Mouse (Mus musculus) intestine, embryonic 16.5 days (tissue): ENCODE results near the gene Pex11g. TPM values are rescaled to one million over a fixed set of nuclear protein-coding genes. Genes with fewer than 3 reads are reported as not detected.

Experiments
- ATAC-seq: fragments of 200-750 bp; cut with Nextera tagmentation; 2 replicates; pipeline ENCODE4 v1.8.0; 2017; ENCODE audit warnings: moderate TSS enrichment, moderate library complexity
- H3K27ac ChIP-seq: fragments of 300-500 bp; sonication (generic); 2 replicates; pipeline ENCODE4 v1.5.1; 2014; ENCODE audit warnings: mild to moderate bottlenecking, low read length
- H3K27me3 ChIP-seq: fragments of 300-500 bp; sonication (generic); replicated peaks from 2 replicates; pipeline ENCODE4 v1.6.1; 2014; ENCODE audit warnings: low read length, control low read depth, mixed read lengths; ENCODE audit not compliant: control insufficient read depth, insufficient read depth
- H3K36me3 ChIP-seq: fragments of 300-500 bp; sonication (generic); 2 replicates; pipeline ENCODE4 v1.6.1; 2014; ENCODE audit warnings: low read length, control low read depth; ENCODE audit not compliant: control insufficient read depth, insufficient read depth
- H3K4me1 ChIP-seq: fragments of 300-500 bp; sonication (generic); 2 replicates; pipeline ENCODE4 v1.6.1; 2014; ENCODE audit warnings: low read length, control low read depth, mixed read lengths; ENCODE audit not compliant: control insufficient read depth, insufficient read depth
- H3K4me2 ChIP-seq: fragments of 300-500 bp; sonication (generic); 2 replicates; pipeline ENCODE4 v1.6.1; 2014; ENCODE audit warnings: low read depth, low read length, control low read depth
- H3K4me3 ChIP-seq: fragments of 300-500 bp; sonication (generic); 2 replicates; pipeline ENCODE4 v1.5.1; 2014; ENCODE audit warnings: mild to moderate bottlenecking, low read length
- H3K9ac ChIP-seq: fragments of 300-500 bp; sonication (generic); 2 replicates; pipeline ENCODE4 v1.6.1; 2014; ENCODE audit warnings: low read depth, low read length
- H3K9me3 ChIP-seq: fragments of 300-500 bp; sonication (generic); 2 replicates; pipeline ENCODE4 v1.6.1; 2016; ENCODE audit warnings: low read length, control low read depth; ENCODE audit not compliant: control insufficient read depth
- WGBS: fragments of 180-500 bp; shearing (Covaris S2); extraction: QIAGEN DNeasy Blood & Tissue Kit; methylation state at CpG from one replicate; pipeline ENCODE4 v1.1.7; 2014; 5-methylcytosine and 5-hydroxymethylcytosine counted together
- polyA plus RNA-seq: library from polyadenylated mRNA; unstranded; fragments of >200 nt; fragmentation: Nextera tagmentation; extraction: Ambion mirVana; gene quantifications from 2 replicates; pipeline ENCODE4 v1.2.1, GENCODE M21; 2015

Pex11g gene
- polyA plus RNA-seq, 1 experiment from 2014 or later = 17.4 TPM

DNA sequence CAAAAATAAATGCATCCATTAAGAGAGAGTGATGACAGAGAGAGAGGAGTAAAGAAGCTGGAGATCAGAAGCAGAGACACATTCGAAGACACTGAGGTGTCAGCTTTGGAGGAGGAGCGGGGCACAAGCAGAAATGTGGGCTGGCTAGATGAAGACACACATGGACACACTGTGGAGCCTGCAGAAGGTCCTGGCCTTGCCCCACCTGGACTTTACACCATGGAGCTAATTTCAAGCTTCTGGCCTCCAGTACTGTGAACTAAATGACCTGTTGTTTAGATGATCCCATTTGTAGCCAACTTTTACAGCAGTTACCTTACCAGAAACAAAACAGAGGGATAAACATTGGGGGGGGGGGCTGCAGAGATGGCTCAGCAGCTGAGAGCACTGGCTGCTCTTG is 4.2 kb downstream of the Pex11g start:
- no peak overlapping the region for H3K9ac ChIP-seq
- peaks cover 6% of the 10 kb centered on the region for H3K4me1 ChIP-seq
- no peaks in the 10 kb centered on the region for H3K36me3 ChIP-seq
- H3K27ac ChIP-seq = no peak overlapping the region
- no peaks in the 10 kb centered on the region for H3K9me3 ChIP-seq
- no peak overlapping the region for H3K4me2 ChIP-seq
- no peak overlapping the region for H3K4me3 ChIP-seq
- H3K27me3 ChIP-seq = no peaks in the 10 kb centered on the region
- 87% methylated on average over 2 of the region's 2 CpGs for WGBS
- no peak for ATAC-seq

- Histone ChIP-seq H3K4me3 (no peak overlapping the region), H3K9me3 (no peaks in the 10 kb centered on the region), H3K9ac (no peak overlapping the region), H3K27me3 (no peaks in the 10 kb centered on the region), H3K4me1 (no peaks in the 10 kb centered on the region), H3K36me3 (peaks cover 31% of the 10 kb centered on the region), H3K4me2 (no peak overlapping the region), H3K27ac (no peak overlapping the region)
- 96% methylated on average over 25 of the region's 25 CpGs for WGBS
- ATAC-seq = no peak
Observed at GRCm38 (mm10) chr8:3451992-3452391, 15.5 kb downstream of the Pex11g start.

DNA sequence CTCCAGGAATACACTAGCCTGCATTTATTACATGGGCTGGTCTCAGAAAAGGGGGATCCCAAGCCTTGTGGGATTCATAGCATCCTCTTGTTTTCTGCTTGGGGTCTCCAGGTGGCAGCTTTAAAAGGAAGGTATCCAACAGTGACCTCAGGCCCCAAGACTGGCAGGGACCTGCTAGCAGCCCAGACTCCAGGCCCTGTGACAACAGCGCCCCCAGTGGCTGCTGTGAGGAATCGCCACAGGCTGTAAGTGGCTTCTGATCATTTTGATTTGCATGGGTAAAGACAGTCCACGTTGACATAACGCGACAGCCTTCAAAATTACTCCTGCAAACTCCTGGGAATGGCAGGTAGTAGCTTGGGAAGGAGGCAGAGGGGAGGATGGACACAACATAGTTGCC is 16.8 kb downstream of the Pex11g start:
- Histone ChIP-seq H3K27ac (no peak overlapping the region), H3K4me2 (no peak overlapping the region), H3K9me3 (no peaks in the 10 kb centered on the region), H3K4me1 (no peaks in the 10 kb centered on the region), H3K9ac (no peak overlapping the region), H3K4me3 (no peak overlapping the region), H3K27me3 (no peaks in the 10 kb centered on the region), H3K36me3 (peaks cover 25% of the 10 kb centered on the region)
- peak; percentile 62; the same call in 1 of the 2 replicates for ATAC-seq
- 30% methylated on average over 5 of the region's 5 CpGs for WGBS

GRCm38 (mm10) chr8:3449226-3449625 is 18.3 kb downstream of the Pex11g start:
- WGBS = 90% methylated on average over 2 of the region's 2 CpGs
- no peak for ATAC-seq

GRCm38 (mm10) chr8:3439510-3439909 is 28.0 kb downstream of the Pex11g start:
- Histone ChIP-seq H3K27me3 (no peaks in the 10 kb centered on the region), H3K9me3 (no peaks in the 10 kb centered on the region), H3K4me3 (no peak overlapping the region), H3K4me1 (no peaks in the 10 kb centered on the region), H3K36me3 (peaks cover 25% of the 10 kb centered on the region), H3K4me2 (no peak overlapping the region), H3K27ac (no peak overlapping the region), H3K9ac (no peak overlapping the region)
- no peak for ATAC-seq
- 78% methylated on average over 12 of the region's 12 CpGs for WGBS

More at GRCm38 (mm10) chr8:3449226-3449625, 18.3 kb downstream of the Pex11g start:
- Histone ChIP-seq H3K9ac (no peak overlapping the region), H3K4me2 (no peak overlapping the region), H3K9me3 (no peaks in the 10 kb centered on the region), H3K27me3 (no peaks in the 10 kb centered on the region), H3K36me3 (peaks cover 22% of the 10 kb centered on the region), H3K27ac (no peak overlapping the region), H3K4me1 (no peaks in the 10 kb centered on the region), H3K4me3 (no peak overlapping the region)

DNA sequence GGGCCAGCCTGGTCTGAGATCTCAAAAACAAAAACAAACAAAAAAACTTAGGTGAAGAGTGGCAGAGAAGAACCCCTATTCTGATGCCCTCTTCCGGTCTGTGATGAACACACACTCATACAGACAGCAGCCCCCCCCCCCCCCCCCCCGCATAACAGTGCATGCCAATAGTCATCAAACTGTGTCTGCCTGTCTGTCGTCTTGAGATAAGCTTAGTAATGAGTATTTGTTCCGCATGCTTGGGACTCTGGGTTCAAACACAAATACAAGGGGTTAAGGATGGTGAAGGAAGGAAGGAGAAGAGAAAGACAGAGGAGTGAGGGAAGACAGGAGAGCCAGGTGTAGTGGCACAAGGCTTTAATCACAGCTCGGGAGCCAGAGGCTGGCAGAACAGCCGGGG is 31.0 kb downstream of the Pex11g start:
- no peak for ATAC-seq
- 87% methylated on average over 5 of the region's 6 CpGs for WGBS
- H3K4me3 ChIP-seq = no peak overlapping the region
- no peak overlapping the region for H3K27ac ChIP-seq
- H3K9me3 ChIP-seq = no peaks in the 10 kb centered on the region
- H3K4me2 ChIP-seq = no peak overlapping the region
- no peaks in the 10 kb centered on the region for H3K4me1 ChIP-seq
- no peak overlapping the region for H3K9ac ChIP-seq
- no peaks in the 10 kb centered on the region for H3K27me3 ChIP-seq
- peaks cover 28% of the 10 kb centered on the region for H3K36me3 ChIP-seq

DNA sequence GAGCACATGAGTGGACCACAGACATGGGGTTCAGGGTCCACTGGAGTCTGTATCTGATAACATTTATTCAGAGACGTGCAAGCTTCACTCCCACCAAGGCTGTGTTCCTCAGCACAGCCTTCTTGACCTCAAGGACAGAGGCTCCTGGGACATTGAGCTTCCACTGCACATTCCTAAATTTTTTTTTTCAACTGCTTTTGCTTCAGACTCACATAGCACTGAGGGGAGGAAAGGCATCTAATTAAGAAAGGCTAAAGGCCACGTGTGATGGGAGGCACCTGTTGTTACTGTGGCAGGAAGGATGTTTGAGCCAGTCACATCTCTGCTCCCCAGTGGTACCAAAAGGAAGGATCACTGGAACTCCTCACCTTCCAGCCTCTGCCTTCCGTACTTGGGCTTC is 36.4 kb downstream of the Pex11g start:
- H3K27me3 ChIP-seq = no peaks in the 10 kb centered on the region
- H3K27ac ChIP-seq = no peak overlapping the region
- H3K4me3 ChIP-seq = no peak overlapping the region
- 79% methylated on average over 3 of the region's 3 CpGs for WGBS
- ATAC-seq = no peak
- H3K36me3 ChIP-seq = peaks cover 15% of the 10 kb centered on the region
- no peak overlapping the region for H3K9ac ChIP-seq
- no peak overlapping the region for H3K4me2 ChIP-seq
- no peaks in the 10 kb centered on the region for H3K9me3 ChIP-seq
- no peaks in the 10 kb centered on the region for H3K4me1 ChIP-seq

GRCm38 (mm10) chr8:3429966-3430365 is 37.5 kb downstream of the Pex11g start:
- H3K36me3 ChIP-seq = peaks cover 8% of the 10 kb centered on the region; the same call in 1 of the 2 replicates
- no peaks in the 10 kb centered on the region for H3K4me1 ChIP-seq
- 79% methylated on average over 2 of the region's 2 CpGs for WGBS
- no peak overlapping the region for H3K9ac ChIP-seq
- no peak overlapping the region for H3K4me2 ChIP-seq
- no peaks in the 10 kb centered on the region for H3K9me3 ChIP-seq
- no peaks in the 10 kb centered on the region for H3K27me3 ChIP-seq
- H3K27ac ChIP-seq = no peak overlapping the region
- H3K4me3 ChIP-seq = no peak overlapping the region
- no peak for ATAC-seq

DNA sequence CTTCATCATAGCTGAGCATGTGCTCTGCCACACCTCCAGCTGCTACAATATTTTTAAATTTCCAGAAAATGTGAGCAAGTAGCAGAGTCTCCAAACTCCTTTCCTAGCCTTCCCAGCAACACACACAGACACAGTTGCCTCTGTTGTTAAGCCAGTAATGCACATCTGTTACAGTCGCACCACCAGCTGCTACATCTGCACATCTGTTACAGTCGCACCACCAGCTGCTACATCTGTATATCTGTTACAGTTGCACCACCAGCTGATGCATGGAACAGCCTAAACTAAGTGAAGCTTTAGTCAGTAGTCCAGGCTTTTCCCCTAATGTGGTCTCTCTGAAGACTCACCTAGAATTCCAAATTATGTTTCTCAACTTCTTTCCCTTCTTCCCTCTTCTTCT is 39.1 kb downstream of the Pex11g start:
- H3K36me3 ChIP-seq = peaks cover 7% of the 10 kb centered on the region; the same call in 1 of the 2 replicates
- no peak overlapping the region for H3K27ac ChIP-seq
- no peak overlapping the region for H3K4me3 ChIP-seq
- 66% methylated on average over 2 of the region's 2 CpGs for WGBS
- H3K9ac ChIP-seq = no peak overlapping the region
- H3K9me3 ChIP-seq = no peaks in the 10 kb centered on the region
- no peaks in the 10 kb centered on the region for H3K27me3 ChIP-seq
- no peak for ATAC-seq
- no peak overlapping the region for H3K4me2 ChIP-seq
- H3K4me1 ChIP-seq = no peaks in the 10 kb centered on the region

GRCm38 (mm10) chr8:3426211-3426610 is 41.3 kb downstream of the Pex11g start:
- no peak overlapping the region for H3K27ac ChIP-seq
- no peaks in the 10 kb centered on the region for H3K27me3 ChIP-seq
- H3K9ac ChIP-seq = no peak overlapping the region
- 0 out of 2 replicates have a peak, but pooled peaks cover 4% of the 10 kb centered on the region for H3K36me3 ChIP-seq
- WGBS = 81% methylated on average over 3 of the region's 3 CpGs
- no peak overlapping the region for H3K4me3 ChIP-seq
- H3K4me1 ChIP-seq = no peaks in the 10 kb centered on the region
- H3K9me3 ChIP-seq = no peaks in the 10 kb centered on the region
- no peak overlapping the region for H3K4me2 ChIP-seq
- 0 out of 2 replicates have a peak, but pooled peaks have one; percentile 21 for ATAC-seq
